In genomic region chr19:32379239-32379920, GRCm38 (mm10) we compare ENCODE assay signal across 13 mouse cellular contexts. TPM values are rescaled to one million over a fixed set of nuclear protein-coding genes. Genes with fewer than 3 reads are reported as not detected.
A peak's percentile ranks its signal among the peaks of the same experiment; 100 is the strongest.
DNase-seq lines count a peak whose midpoint lies in the region; ATAC-seq and TF ChIP-seq lines count a peak whose summit lies in the region.
"Had no signal": no experiment of that assay in that cellular context is flagged by ENCODE, and none has a peak within 500 bp of the region (broad histone marks: within the 10 kb centered on the region; RNA-seq: fewer than 3 reads in every experiment).

No protein-coding gene starts in this region.

- no peak overlapping the region for H3K27ac ChIP-seq in liver, postnatal 0 days (ENCODE audit: low read depth)
- H3K27ac ChIP-seq in liver, embryonic 11.5 days (ENCODE audit: low read depth, low read length): no peak overlapping the region

- peaks cover 31% of the 10 kb centered on the region for H3K4me1 ChIP-seq in liver, postnatal 0 days (ENCODE audit: insufficient read depth)
- H3K4me1 ChIP-seq in liver, embryonic 11.5 days (replicated peaks; ENCODE audit: control insufficient read depth, insufficient read depth, low read length): peaks cover 19% of the 10 kb centered on the region

- H3K4me2 ChIP-seq in liver, postnatal 0 days (ENCODE audit: low read depth, low read length): no peak overlapping the region
- H3K4me2 ChIP-seq in liver, embryonic 11.5 days: no peak overlapping the region

- no peak overlapping the region for H3K9ac ChIP-seq in liver, postnatal 0 days (replicated peaks)
- H3K9ac ChIP-seq in liver, embryonic 11.5 days (ENCODE audit: low read depth, low read length): no peak overlapping the region
- H3K9ac ChIP-seq: forebrain, postnatal 0 days had no signal

- peak; percentile 47; the same call in 1 of the 2 replicates for ATAC-seq in liver, postnatal 0 days
- no peak for ATAC-seq in liver, embryonic 11.5 days (replicated peaks; ENCODE audit: low FRiP score)
- peak; percentile 77 for ATAC-seq in megakaryocyte progenitor cell, adult 5-6 weeks (replicated peaks; ENCODE audit: poor library complexity)
- ATAC-seq: forebrain, postnatal 0 days; inflammation-experienced regulatory T-cells, adult 6 months had no signal

- H3K4me3 ChIP-seq in liver, postnatal 0 days (ENCODE audit: low read depth, low read length): no peak overlapping the region
- H3K4me3 ChIP-seq in liver, embryonic 11.5 days (ENCODE audit: low read depth, low read length): no peak overlapping the region

- H3K9me3 ChIP-seq in liver, postnatal 0 days (ENCODE audit: low read length): no peaks in the 10 kb centered on the region
- H3K9me3 ChIP-seq in liver, embryonic 11.5 days (ENCODE audit: control insufficient read depth, low read length): no peaks in the 10 kb centered on the region

- no peak for TF ChIP-seq EP300 in liver, postnatal 0 days (IDR thresholded peaks at IDR 0.05; ENCODE audit: low read depth)

- 40% methylated on average over 6 of the region's 6 CpGs for WGBS in liver, postnatal 0 days (ENCODE audit: insufficient replicate concordance)
- WGBS in liver, embryonic 11.5 days: 69% methylated on average over 6 of the region's 6 CpGs

- no peaks in the 10 kb centered on the region for H3K36me3 ChIP-seq in liver, postnatal 0 days (replicated peaks; ENCODE audit: insufficient read depth, low read length)
- no peaks in the 10 kb centered on the region for H3K36me3 ChIP-seq in liver, embryonic 11.5 days (ENCODE audit: control insufficient read depth, insufficient read depth, low read length)

- no peaks in the 10 kb centered on the region for H3K27me3 ChIP-seq in liver, postnatal 0 days (ENCODE audit: insufficient read depth, low read length)
- no peaks in the 10 kb centered on the region for H3K27me3 ChIP-seq in liver, embryonic 11.5 days (replicated peaks; ENCODE audit: control insufficient read depth, insufficient read depth, low read length)

- DNase-seq in cerebellum, adult 9-11 months: peak; percentile 22
- DNase-seq in cerebellum, adult 11 months: no peak
- no peak for DNase-seq in liver, postnatal 0 days
- DNase-seq in liver, embryonic 11.5 days (ENCODE audit: low spot score): no peak
- peak; percentile 45 for DNase-seq in MN1 (ENCODE audit: low spot score)
- no peak for DNase-seq in urinary bladder, postnatal 14 days (ENCODE audit: low spot score)
- no peak for DNase-seq in urinary bladder, postnatal 25 days (ENCODE audit: low spot score)
- DNase-seq: cerebellum, postnatal 25 days; forebrain, postnatal 0 days; kidney, postnatal 14 days; right cerebral cortex, postnatal 4 days had no signal

- TF ChIP-seq CTCF in liver, postnatal 0 days (IDR thresholded peaks at IDR 0.05; ENCODE audit: low read depth): no peak

RNA-seq across cellular contexts. Expression of gene Sgms1, which starts 10.1 kb away (rescaled TPM):
- 16.0 and 17.4 TPM in 2 replicates for polyA plus RNA-seq in liver, postnatal 0 days (2015; fragmentation: Nextera tagmentation; extraction: Ambion mirVana)
- 31.4 and 32.0 TPM in 2 replicates for polyA plus RNA-seq in liver, embryonic 11.5 days (2014; fragmentation: Nextera tagmentation; extraction: Ambion mirVana)
- 15.9 and 24.8 TPM in 2 replicates for total RNA-seq in megakaryocyte progenitor cell, adult 5-6 weeks (2015)
- total RNA-seq in megakaryocyte progenitor cell, adult 5-6 weeks (2017): 16.4 and 21.5 TPM in 2 replicates

Comparison
In these comparisons a context has a peak if more than half of its experiments do, and no peak if none do; other contexts are left out.
1. DNase-seq: peak in cerebellum, adult 9-11 months (single experiment) and MN1 (single experiment); none in cerebellum, adult 11 months (single experiment), liver, postnatal 0 days (single experiment), liver, embryonic 11.5 days (single experiment), urinary bladder, postnatal 14 days (single experiment) and urinary bladder, postnatal 25 days (single experiment).